Mouse (Mus musculus) E14TG2a.4 (cell line): ENCODE results near the gene Mbd6.

Source experiments
- CTCF ChIP-seq: conservative IDR thresholded peaks from 2 replicates; pipeline ENCODE4 v1.5.1; 2014; ENCODE audit warnings: low read length
- POU5F1 ChIP-seq: IDR thresholded peaks from 2 replicates; pipeline ENCODE4 v1.6.1; 2014; ENCODE audit warnings: low read length, borderline replicate concordance

- no peak for TF ChIP-seq CTCF
- TF ChIP-seq POU5F1: no peak
These were observed 14.3 kb upstream of the Mbd6 start for GRCm38 (mm10) chr10:127303136-127303535.
